Mouse (Mus musculus): ENCODE results near the gene Btrc. TPM values are rescaled to one million over a fixed set of nuclear protein-coding genes. Genes with fewer than 3 reads are reported as not detected.
"Not testable (repeated sequence)": the region's sequence is repeated elsewhere in the genome, so short reads cannot be mapped to it uniquely, and the experiment has no call there.

The Btrc gene
- polyA plus RNA-seq, 1 experiment from 2014 or later: 46.9 TPM

DNA sequence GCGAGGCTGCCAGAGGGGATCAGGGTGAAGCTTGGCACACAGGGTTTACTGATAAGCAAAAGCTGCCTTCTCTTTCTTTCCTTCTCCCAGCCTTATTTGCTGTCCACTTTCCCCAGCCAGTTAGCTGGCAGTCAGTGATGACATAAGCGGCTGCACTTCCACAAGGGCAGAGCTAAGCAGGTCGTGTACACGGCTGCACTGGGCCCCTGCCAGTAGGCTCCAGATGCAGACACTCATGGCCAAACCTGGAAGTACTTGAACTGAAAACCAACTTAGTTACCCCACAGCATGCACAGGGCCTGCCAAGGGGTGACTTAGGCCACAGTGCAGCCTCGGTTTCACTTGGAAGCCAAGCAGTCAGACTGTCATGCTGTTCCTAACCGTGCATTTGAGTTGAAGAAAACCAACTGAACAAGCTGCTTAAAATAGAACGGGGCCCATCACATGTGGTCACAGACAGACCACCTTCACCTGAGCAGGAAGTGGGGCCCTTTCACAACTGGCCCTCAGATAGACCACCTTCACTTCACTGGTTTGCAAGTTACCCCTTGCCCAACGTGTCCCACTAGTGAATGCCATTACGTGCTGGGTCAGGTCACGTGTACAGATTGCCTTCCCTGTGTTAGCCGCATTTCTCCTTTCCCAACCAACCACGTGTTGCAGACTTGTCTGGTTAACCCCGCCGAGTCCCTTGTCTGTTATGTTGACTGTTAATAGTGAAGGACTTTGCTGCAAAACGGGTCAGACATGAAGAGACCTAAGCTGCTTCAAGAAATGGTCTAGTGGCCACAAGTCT is 166.9 kb downstream of the Btrc start:
- WGBS: 59% methylated on average over 15 of the region's 15 CpGs
- H3K27ac ChIP-seq: peak overlapping the region; percentile 67
- H3K4me3 ChIP-seq: no peak overlapping the region
- peaks cover 8% of the 10 kb centered on the region for H3K27me3 ChIP-seq (ENCODE audit: insufficient read depth, poor library complexity, severe bottlenecking)
- peaks cover 75% of the 10 kb centered on the region for H3K4me1 ChIP-seq
- H3K9me3 ChIP-seq: no peaks in the 10 kb centered on the region
- DNase-seq (ENCODE audit: low spot score): no peak
- peaks cover 42% of the 10 kb centered on the region for H3K36me3 ChIP-seq

DNA sequence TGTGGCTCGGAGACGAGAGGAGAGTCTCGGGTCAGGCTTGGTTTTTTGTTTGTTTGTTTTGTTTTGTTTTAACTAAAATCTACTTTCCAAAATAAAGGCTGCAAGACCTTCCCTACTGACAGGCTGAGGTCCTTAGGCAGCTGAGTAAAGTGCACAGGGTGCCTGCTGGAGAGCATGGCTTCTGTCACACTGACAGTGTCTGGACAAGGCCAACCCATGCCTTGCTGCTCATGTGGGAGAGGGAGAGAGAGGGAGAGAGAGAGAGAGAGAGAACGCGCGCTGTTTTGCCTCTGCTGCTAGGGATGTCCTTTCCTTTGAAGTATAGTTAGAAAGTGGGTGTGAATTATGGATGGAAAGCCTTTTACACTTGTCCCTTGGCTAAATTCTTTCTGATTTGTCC is 168.0 kb downstream of the Btrc start:
- Histone ChIP-seq H3K9me3 (no peaks in the 10 kb centered on the region), H3K4me1 (peaks cover 81% of the 10 kb centered on the region), H3K27me3 (ENCODE audit: insufficient read depth, poor library complexity, severe bottlenecking) (peaks cover 19% of the 10 kb centered on the region), H3K27ac (peak overlapping the region; percentile 67; the same call in 1 of the 2 replicates), H3K4me3 (no peak overlapping the region), H3K36me3 (peaks cover 36% of the 10 kb centered on the region)
- no peak for DNase-seq (ENCODE audit: low spot score)
- WGBS: 37% methylated on average over 6 of the region's 6 CpGs

DNA sequence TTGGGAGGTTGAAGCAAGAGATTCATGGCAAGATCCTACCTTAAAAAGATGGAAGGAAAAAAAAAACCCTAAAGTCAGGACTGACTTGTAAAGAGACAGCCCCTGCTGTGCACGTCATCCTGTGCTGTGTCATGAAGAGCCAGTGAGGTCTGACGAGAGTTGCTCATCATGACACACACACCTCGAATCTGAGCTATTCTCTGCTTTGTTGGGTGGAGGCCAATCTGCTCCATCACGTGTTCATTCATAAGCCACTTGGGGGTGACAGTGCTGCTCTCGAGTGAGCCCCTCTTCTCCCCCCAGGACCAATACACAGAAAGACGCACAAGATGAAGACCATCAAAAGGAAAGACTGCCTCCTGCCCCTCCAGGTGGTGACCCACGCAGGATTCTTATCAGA is 170.1 kb downstream of the Btrc start:
- Histone ChIP-seq H3K36me3 (peaks cover 16% of the 10 kb centered on the region), H3K4me1 (peaks cover 62% of the 10 kb centered on the region), H3K4me3 (no peak overlapping the region), H3K9me3 (no peaks in the 10 kb centered on the region), H3K27ac (no peak overlapping the region), H3K27me3 (ENCODE audit: insufficient read depth, poor library complexity, severe bottlenecking) (peaks cover 33% of the 10 kb centered on the region)
- 63% methylated on average over 7 of the region's 7 CpGs for WGBS
- no peak for DNase-seq (ENCODE audit: low spot score)

DNA sequence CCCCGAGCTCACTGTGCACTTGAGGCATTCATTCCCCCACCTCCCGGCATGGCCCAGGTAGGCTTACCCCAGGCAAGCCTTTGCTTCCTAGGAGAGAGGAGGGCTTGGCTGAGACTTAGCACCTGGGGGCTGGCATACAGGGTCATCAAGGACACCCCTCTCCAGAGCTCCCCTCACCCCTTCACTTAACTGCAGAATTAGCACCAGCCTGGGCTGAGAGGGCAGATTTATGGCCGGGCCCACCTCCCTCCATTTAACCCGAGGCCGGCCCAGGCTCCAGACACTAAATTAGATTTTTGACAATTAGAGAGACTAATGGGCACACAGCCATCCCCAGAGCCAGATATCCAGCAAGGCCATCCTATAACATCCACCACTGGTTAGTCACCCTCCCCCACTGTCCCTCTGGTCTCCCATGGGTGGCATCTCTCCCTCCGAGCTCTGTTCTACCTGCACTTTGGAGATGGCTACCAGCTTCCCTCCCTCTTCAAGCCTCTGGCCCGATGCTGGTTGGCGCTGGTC is 171.7 kb downstream of the Btrc start:
- no peak overlapping the region for H3K27ac ChIP-seq
- no peaks in the 10 kb centered on the region; the same call in 1 of the 2 replicates for H3K36me3 ChIP-seq
- H3K27me3 ChIP-seq (ENCODE audit: insufficient read depth, poor library complexity, severe bottlenecking): peaks cover 49% of the 10 kb centered on the region

DNA sequence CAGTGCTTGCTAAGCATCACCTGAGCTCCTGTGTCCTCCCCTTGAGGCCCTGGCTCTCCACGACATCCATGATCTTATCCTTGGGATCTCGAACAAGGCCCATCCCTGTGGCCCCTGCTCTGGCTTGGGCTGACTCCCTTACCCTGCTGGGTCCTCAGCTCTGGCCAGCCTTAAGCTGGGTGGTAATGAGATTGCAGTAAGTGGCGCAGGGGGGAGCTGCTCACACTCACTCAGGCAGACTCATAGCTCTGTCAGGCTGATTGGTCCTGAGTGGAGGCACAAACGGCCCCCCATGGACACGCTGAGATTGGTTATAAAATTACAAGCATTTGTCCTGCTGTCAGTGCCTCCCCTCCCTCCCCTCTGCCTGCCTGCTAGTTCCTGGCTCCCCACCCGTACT is 172.4 kb downstream of the Btrc start:
- no peak overlapping the region for H3K4me3 ChIP-seq
- H3K27me3 ChIP-seq (ENCODE audit: insufficient read depth, poor library complexity, severe bottlenecking): peaks cover 55% of the 10 kb centered on the region
- DNase-seq (ENCODE audit: low spot score): no peak
- H3K27ac ChIP-seq: no peak overlapping the region
- 29% methylated on average over 6 of the region's 6 CpGs for WGBS
- H3K9me3 ChIP-seq: no peaks in the 10 kb centered on the region
- H3K36me3 ChIP-seq: no peaks in the 10 kb centered on the region
- peaks cover 42% of the 10 kb centered on the region for H3K4me1 ChIP-seq

More for the DNA sequence above, 171.7 kb downstream of the Btrc start:
- no peak overlapping the region for H3K4me3 ChIP-seq
- WGBS: 78% methylated on average over 8 of the region's 8 CpGs
- H3K4me1 ChIP-seq: peaks cover 45% of the 10 kb centered on the region
- DNase-seq (ENCODE audit: low spot score): no peak
- no peaks in the 10 kb centered on the region for H3K9me3 ChIP-seq

DNA sequence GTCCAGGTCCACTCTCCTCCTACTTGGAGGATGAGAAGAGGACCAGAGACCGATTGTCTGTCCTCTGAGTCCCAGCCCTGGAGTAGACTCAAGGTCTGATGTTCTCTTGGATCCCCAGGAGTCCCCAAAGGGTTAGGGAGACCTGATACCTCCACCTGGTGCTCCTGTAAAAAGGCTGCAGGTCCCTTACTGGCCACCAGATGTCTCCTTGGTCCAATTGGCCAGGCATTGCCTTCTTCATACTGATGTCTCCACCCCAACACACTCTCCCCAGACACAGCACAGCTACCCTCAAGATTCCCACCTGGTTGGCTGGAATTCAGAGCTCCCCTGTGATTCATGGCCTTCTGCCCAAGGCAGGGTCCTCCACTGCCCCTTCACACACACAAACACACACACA is 174.0 kb downstream of the Btrc start:
- no peak for DNase-seq (ENCODE audit: low spot score)
- Histone ChIP-seq H3K27me3 (ENCODE audit: insufficient read depth, poor library complexity, severe bottlenecking) (peaks cover 71% of the 10 kb centered on the region), H3K27ac (no peak overlapping the region), H3K4me3 (no peak overlapping the region), H3K4me1 (peaks cover 37% of the 10 kb centered on the region), H3K9me3 (no peaks in the 10 kb centered on the region), H3K36me3 (no peaks in the 10 kb centered on the region)
- WGBS: 39% methylated on average over 1 of the region's 1 CpGs

DNA sequence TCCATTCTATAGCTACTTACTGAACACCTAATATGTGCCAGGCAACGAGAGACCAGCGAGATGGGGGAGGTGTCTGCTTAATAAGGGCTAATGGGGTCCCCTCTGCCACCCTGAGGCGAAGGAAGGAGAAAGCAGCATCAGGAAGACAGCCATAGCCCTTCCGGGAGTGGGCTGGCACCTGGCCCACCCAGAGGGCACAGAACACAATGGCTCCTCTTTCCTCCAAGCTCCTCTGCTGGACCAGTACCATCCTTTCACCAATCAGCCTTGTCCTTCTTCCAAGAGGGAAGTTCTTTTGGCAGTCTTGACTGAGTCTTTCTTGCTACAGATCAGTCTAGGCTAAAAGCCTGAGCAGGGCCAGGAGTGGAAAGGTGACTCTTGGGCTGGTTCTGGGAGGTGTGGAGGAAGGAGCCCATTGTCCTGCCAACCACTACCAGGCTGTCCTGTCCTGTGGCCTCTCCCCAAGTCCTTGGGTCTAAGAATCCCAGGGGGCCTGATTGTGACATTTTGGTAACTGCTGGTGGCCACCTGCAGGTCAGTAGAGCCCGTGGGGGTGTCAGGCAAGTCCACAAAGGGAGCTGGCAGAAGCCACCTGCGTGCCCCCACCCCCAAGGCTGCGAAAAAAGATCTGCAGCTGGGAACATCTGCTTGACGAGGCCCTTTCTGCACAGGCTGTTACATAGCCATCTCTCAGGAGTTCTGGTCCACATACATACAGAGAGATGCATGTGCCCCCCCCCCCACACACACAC is 177.3 kb downstream of the Btrc start:
- Histone ChIP-seq H3K36me3 (no peaks in the 10 kb centered on the region), H3K4me1 (peaks cover 34% of the 10 kb centered on the region), H3K4me3 (peak overlapping the region; percentile 59), H3K27me3 (ENCODE audit: insufficient read depth, poor library complexity, severe bottlenecking) (peaks cover 91% of the 10 kb centered on the region), H3K9me3 (no peaks in the 10 kb centered on the region), H3K27ac (peak overlapping the region; percentile 79)
- 27% methylated on average over 8 of the region's 8 CpGs for WGBS
- DNase-seq (ENCODE audit: low spot score): no peak

DNA sequence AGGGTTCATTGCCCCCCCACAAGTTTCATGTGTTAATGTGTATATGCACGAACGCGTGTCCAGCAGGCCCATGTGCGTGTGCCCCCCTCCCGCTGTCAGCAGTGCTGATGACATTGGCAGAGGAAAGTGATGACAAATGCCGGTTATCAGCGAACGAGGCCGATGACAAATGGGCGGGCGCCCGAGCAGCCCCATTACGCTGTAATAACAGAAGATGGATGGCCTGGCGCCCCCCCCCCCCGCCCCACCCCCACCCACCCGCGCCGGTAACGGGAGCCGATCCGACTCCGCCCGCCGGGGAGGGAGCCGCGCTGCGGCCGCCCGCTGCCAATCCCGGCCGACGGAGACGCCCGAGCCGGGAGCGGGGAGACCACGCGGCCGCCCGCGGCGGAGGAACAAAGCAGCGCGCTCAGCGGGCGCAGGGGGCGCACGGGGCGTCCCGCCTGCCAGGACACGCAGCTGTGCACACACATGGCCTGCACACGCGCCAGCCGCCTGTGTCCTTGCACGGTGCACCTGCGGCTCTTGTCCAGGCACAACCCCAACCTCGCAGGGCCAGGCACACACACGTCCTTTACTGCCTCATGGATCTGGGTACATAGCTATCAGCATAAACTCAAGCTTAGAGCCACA is 178.0 kb downstream of the Btrc start:
- Histone ChIP-seq H3K4me3 (peak overlapping the region; percentile 59), H3K36me3 (no peaks in the 10 kb centered on the region), H3K27me3 (ENCODE audit: insufficient read depth, poor library complexity, severe bottlenecking) (peaks cover 91% of the 10 kb centered on the region), H3K27ac (peak overlapping the region; percentile 79), H3K9me3 (no peaks in the 10 kb centered on the region), H3K4me1 (peaks cover 32% of the 10 kb centered on the region)
- WGBS: 0% methylated on average over 42 of the region's 58 CpGs
- DNase-seq (ENCODE audit: low spot score): no peak

DNA sequence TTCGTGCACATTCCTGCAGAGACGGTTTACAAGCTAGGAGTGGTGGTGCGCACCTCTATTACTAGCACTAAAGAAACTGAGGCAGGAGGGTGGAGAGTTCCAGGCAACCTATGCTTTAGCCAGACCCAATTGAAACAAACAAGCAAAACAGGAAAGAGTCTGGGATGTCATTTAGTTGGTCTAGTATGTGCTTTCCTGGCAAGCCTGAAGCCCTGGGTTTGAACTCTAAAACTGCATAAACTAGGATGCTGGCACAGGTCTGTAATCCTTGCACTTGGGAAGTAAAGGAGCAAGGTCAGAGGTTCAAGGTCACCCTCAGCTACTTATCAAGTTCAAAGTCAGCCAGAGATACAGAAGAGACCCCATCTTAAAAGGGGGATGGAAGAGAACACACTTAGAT is 178.5 kb downstream of the Btrc start:
- no peak for DNase-seq (ENCODE audit: low spot score)
- Histone ChIP-seq H3K27ac (peak overlapping the region; percentile 79), H3K4me1 (peaks cover 33% of the 10 kb centered on the region), H3K4me3 (peak overlapping the region; percentile 59), H3K9me3 (no peaks in the 10 kb centered on the region), H3K36me3 (no peaks in the 10 kb centered on the region), H3K27me3 (ENCODE audit: insufficient read depth, poor library complexity, severe bottlenecking) (peaks cover 92% of the 10 kb centered on the region)
- 17% methylated on average over 3 of the region's 3 CpGs for WGBS

DNA sequence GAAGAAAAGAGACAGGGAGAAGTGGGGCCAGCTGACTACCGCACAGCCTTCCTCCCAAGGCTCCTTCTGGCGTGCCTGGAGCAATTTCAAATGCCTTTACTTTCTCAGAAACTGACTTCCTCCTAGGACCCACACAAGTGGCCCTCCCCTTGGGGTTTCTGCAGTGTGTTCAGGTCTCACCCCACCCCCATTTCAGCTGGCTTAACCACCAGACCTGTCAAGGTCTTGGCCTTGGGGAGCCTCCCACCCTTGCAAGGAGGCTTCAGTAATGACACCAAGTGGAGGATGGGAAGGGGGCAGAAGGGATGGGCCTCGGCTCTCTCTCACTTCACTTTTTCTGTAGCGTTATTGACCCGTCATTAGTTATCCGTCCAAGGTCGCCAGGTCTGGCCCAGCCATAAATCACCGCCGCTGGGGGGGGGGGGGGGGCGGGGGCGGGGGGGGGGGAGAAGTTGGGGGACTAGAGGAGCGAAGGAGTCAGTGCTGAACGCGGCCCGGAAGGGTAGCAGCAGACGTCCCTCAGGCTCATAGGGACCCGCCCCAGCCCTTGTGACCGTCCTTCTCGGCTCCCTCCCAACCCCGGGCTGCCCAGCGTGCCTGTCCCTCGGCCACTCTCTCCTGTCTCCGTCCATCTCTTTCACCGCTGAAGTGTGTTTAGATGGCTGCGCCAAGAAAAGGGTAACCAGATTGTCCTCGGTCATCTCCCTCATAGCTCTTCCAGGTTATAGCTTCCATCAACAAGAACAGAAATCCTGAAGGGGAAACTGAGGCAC is 180.8 kb downstream of the Btrc start:
- WGBS: 2% methylated on average over 20 of the region's 26 CpGs
- H3K4me1 ChIP-seq: peaks cover 49% of the 10 kb centered on the region
- peak overlapping the region; percentile 26; the same call in 1 of the 2 replicates for H3K27ac ChIP-seq
- no peak for DNase-seq (ENCODE audit: low spot score)
- no peaks in the 10 kb centered on the region for H3K9me3 ChIP-seq
- H3K4me3 ChIP-seq: peak overlapping the region; percentile 59
- H3K36me3 ChIP-seq: no peaks in the 10 kb centered on the region
- peaks cover 83% of the 10 kb centered on the region for H3K27me3 ChIP-seq (ENCODE audit: insufficient read depth, poor library complexity, severe bottlenecking)

DNA sequence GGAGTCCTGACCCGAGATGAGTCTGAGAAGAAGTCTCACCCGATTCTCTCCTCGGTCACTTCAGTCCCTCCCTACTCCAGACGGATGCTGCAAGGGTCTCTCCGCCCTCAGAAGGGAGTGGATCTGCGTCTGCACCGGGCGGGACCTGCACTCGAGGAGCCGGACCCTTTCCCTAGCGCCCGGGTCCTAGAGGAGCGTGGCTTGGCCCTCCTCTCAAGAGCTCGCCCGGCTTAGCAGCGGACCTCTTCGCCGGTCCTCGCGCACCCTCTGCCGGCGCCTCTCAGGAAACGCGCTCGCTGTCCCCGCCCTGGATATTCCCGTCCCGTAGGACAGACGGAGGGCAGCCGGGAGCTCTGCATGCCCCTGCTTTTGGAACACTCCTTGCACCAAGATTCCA is 181.4 kb downstream of the Btrc start:
- H3K9me3 ChIP-seq: no peaks in the 10 kb centered on the region
- H3K27me3 ChIP-seq (ENCODE audit: insufficient read depth, poor library complexity, severe bottlenecking): peaks cover 83% of the 10 kb centered on the region
- H3K36me3 ChIP-seq: no peaks in the 10 kb centered on the region
- under 1% methylated on average over 30 of the region's 30 CpGs for WGBS
- peak; percentile 91 for DNase-seq (ENCODE audit: low spot score)
- H3K4me1 ChIP-seq: peaks cover 49% of the 10 kb centered on the region
- peak overlapping the region; percentile 26; the same call in 1 of the 2 replicates for H3K27ac ChIP-seq
- peak overlapping the region; percentile 59 for H3K4me3 ChIP-seq

DNA sequence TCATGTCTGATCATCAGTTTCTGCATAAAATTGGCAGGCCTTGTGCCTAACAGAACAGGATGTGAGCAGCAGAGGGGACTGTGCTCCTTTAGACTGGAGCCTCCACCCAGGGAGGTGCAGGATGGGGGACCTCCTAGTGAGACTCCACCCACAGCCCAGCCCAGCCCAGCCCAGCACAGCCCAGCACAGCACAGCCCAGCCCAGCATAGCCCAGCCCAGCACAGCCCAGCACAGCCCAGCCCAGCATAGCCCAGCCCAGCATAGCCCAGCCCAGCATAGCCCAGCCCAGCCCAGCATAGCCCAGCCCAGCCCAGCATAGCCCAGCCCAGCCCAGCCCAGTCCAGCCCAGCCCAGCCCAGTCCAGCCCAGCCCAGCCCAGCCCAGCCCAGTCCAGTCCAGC is 184.7 kb downstream of the Btrc start:
- peaks cover 54% of the 10 kb centered on the region for H3K27me3 ChIP-seq (ENCODE audit: insufficient read depth, poor library complexity, severe bottlenecking)
- not testable (repeated sequence) for H3K4me3 ChIP-seq, H3K9me3 ChIP-seq, H3K27ac ChIP-seq
- H3K36me3 ChIP-seq: peaks cover 11% of the 10 kb centered on the region
- peaks cover 34% of the 10 kb centered on the region for H3K4me1 ChIP-seq
- DNase-seq (ENCODE audit: low spot score): peak; percentile 95
